Mouse (Mus musculus) neutrophil, adult 5-6 weeks (primary cell): ENCODE measurements around the gene Csgalnact2. TPM values are rescaled to one million over a fixed set of nuclear protein-coding genes. Genes with fewer than 3 reads are reported as not detected.

Source experiments
- total RNA-seq: library from RNA; stranded (forward); fragments of 200-1000 nt; gene quantifications from 2 replicates; pipeline ENCODE4 v1.2.3, GENCODE M21; 2017

Csgalnact2 gene
- total RNA-seq, 1 experiment from 2014 or later: 59.9 TPM

Other genes with a start within 250 kb of the Csgalnact2 start
- 944 and 955 TPM in 2 replicates for gene Hnrnpf, start 238.8 kb downstream of the Csgalnact2 start, total RNA-seq
- not detected in 2 replicates for gene Fxyd4, start 201.4 kb downstream of the Csgalnact2 start, total RNA-seq
- 0.25 and 0.70 TPM in 2 replicates for gene Rasgef1a, start 127.7 kb downstream of the Csgalnact2 start, total RNA-seq
- gene Ret, start 58.6 kb upstream of the Csgalnact2 start, total RNA-seq: 0.12 and 0.23 TPM in 2 replicates